Mouse (Mus musculus) bone marrow macrophage, adult 2 months (primary cell): ENCODE data around the gene Thada.

Experiments used
- CTCF ChIP-seq: IDR thresholded peaks from 2 replicates; pipeline ENCODE4 v1.5.1; 2012; ENCODE audit warnings: low read depth, mild to moderate bottlenecking, low read length, moderate library complexity
- POLR2A ChIP-seq: IDR thresholded peaks from 2 replicates; pipeline ENCODE4 v1.6.1; 2012; ENCODE audit warnings: mild to moderate bottlenecking, low read depth, low read length, borderline replicate concordance

GRCm38 (mm10) chr17:84265480-84266130 is 200.4 kb downstream of the Thada start:
- TF ChIP-seq CTCF (no peak), POLR2A (no peak)
